Mouse (Mus musculus) hindbrain, embryonic 11.5 days (tissue): Measurements from ENCODE around the gene Cps1. TPM values are rescaled to one million over a fixed set of nuclear protein-coding genes. Genes with fewer than 3 reads are reported as not detected.

Source experiments
- ATAC-seq: fragments of 200-750 bp; cut with Nextera tagmentation; 2 replicates; pipeline ENCODE4 v1.8.0; 2017; ENCODE audit warnings: mild to moderate bottlenecking, moderate TSS enrichment, moderate library complexity; ENCODE audit not compliant: low FRiP score
- DNase-seq: peaks from one replicate; pipeline ENCODE4 v3.0.0-alpha.2; 2015; ENCODE audit warnings: low spot score
- H3K27ac ChIP-seq: fragments of 300-500 bp; sonication (generic); 2 replicates; pipeline ENCODE4 v1.5.1; 2014; ENCODE audit warnings: mild to moderate bottlenecking, low read depth, low read length
- H3K27me3 ChIP-seq: fragments of 300-500 bp; sonication (generic); 2 replicates; pipeline ENCODE4 v1.6.1; 2014; ENCODE audit warnings: mild to moderate bottlenecking, low read length, moderate library complexity, mixed read lengths; ENCODE audit not compliant: control insufficient read depth, insufficient read depth
- H3K36me3 ChIP-seq: fragments of 300-500 bp; sonication (generic); 2 replicates; pipeline ENCODE4 v1.6.1; 2014; ENCODE audit warnings: mild to moderate bottlenecking, low read length, moderate library complexity, mixed read lengths; ENCODE audit not compliant: control insufficient read depth, insufficient read depth
- H3K4me1 ChIP-seq: fragments of 300-500 bp; sonication (generic); replicated peaks from 2 replicates; pipeline ENCODE4 v1.6.1; 2014; ENCODE audit warnings: low read length, mixed read lengths; ENCODE audit not compliant: control insufficient read depth, insufficient read depth
- H3K4me2 ChIP-seq: fragments of 300-500 bp; sonication (generic); replicated peaks from 2 replicates; pipeline ENCODE4 v1.6.1; 2014; ENCODE audit warnings: mild to moderate bottlenecking, low read depth, low read length
- H3K4me3 ChIP-seq: fragments of 300-500 bp; sonication (generic); 2 replicates; pipeline ENCODE4 v1.5.1; 2014; ENCODE audit warnings: low read depth, low read length
- H3K9ac ChIP-seq: fragments of 300-500 bp; sonication (generic); 2 replicates; pipeline ENCODE4 v1.6.1; 2014; ENCODE audit warnings: low read depth, low read length
- H3K9me3 ChIP-seq: fragments of 300-500 bp; sonication (generic); 2 replicates; pipeline ENCODE4 v1.6.1; 2016; ENCODE audit warnings: low read length; ENCODE audit not compliant: control insufficient read depth
- WGBS: fragments of 180-500 bp; shearing (Covaris S2); extraction: QIAGEN DNeasy Blood & Tissue Kit; methylation state at CpG from one replicate; pipeline ENCODE4 v1.1.7; 2014; 5-methylcytosine and 5-hydroxymethylcytosine counted together
- polyA plus RNA-seq: library from polyadenylated mRNA; unstranded; fragments of >200 nt; fragmentation: Nextera tagmentation; extraction: Ambion mirVana; gene quantifications from 2 replicates; pipeline ENCODE4 v1.2.1, GENCODE M21; 2014

Gene Cps1
- 0.14 TPM in 1 of 2 replicates, not detected in the other for polyA plus RNA-seq

- H3K27me3 ChIP-seq = no peaks in the 10 kb centered on the region
- no peaks in the 10 kb centered on the region for H3K4me1 ChIP-seq
- ATAC-seq = no peak
- no peaks in the 10 kb centered on the region for H3K9me3 ChIP-seq
- no peak within 1 kb of the TSS for H3K9ac ChIP-seq
- no peak within 1 kb of the TSS for H3K4me3 ChIP-seq
- no peak for DNase-seq
- 86% methylated on average over 3 of the region's 3 CpGs for WGBS
- no peak within 1 kb of the TSS for H3K4me2 ChIP-seq
- H3K36me3 ChIP-seq = no peaks in the 10 kb centered on the region
- no peak within 1 kb of the TSS for H3K27ac ChIP-seq
These were observed at the start of gene Cps1 for GRCm38 (mm10) chr1:67122797-67123196. TSS of gene Cps1 (plus strand) at chr1:67123026.

DNA sequence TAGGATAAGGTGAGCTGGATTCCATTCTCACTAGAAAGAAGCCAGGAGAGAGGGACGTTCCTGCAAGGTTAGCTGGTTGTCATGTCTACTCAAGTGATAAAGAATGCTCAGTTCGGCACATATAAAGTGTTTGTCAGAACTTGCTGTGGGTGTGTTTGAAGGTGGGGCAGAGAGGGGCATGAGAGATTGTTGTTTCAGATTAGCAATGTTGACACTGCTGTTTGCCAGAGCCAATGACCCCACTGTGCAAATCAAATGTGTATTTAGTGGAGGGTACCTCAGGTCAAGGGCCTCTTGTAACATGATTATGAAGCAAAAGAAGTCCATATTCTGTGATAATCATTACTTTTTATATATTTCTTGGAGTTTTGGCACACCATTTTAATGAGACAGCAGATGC lies 45.1 kb upstream of the Cps1 start:
- H3K36me3 ChIP-seq = no peaks in the 10 kb centered on the region
- H3K9me3 ChIP-seq = no peaks in the 10 kb centered on the region
- H3K9ac ChIP-seq = no peak overlapping the region
- WGBS = 63% methylated on average over 2 of the region's 2 CpGs
- no peak for DNase-seq
- no peaks in the 10 kb centered on the region for H3K27me3 ChIP-seq
- ATAC-seq = no peak
- no peak overlapping the region for H3K27ac ChIP-seq
- no peak overlapping the region for H3K4me3 ChIP-seq
- H3K4me2 ChIP-seq = no peak overlapping the region
- no peaks in the 10 kb centered on the region for H3K4me1 ChIP-seq

GRCm38 (mm10) chr1:67078666-67079065 lies 44.2 kb upstream of the Cps1 start:
- WGBS = 81% methylated on average over 2 of the region's 2 CpGs
- no peaks in the 10 kb centered on the region for H3K4me1 ChIP-seq
- H3K36me3 ChIP-seq = no peaks in the 10 kb centered on the region
- ATAC-seq = no peak
- H3K27me3 ChIP-seq = no peaks in the 10 kb centered on the region
- H3K27ac ChIP-seq = no peak overlapping the region
- no peak for DNase-seq
- no peak overlapping the region for H3K4me3 ChIP-seq
- no peak overlapping the region for H3K9ac ChIP-seq
- H3K9me3 ChIP-seq = no peaks in the 10 kb centered on the region
- no peak overlapping the region for H3K4me2 ChIP-seq

- H3K4me3 ChIP-seq = no peak overlapping the region
- 85% methylated on average over 7 of the region's 7 CpGs for WGBS
- no peak for ATAC-seq
These were observed 43.7 kb upstream of the Cps1 start for GRCm38 (mm10) chr1:67079146-67079545.

DNA sequence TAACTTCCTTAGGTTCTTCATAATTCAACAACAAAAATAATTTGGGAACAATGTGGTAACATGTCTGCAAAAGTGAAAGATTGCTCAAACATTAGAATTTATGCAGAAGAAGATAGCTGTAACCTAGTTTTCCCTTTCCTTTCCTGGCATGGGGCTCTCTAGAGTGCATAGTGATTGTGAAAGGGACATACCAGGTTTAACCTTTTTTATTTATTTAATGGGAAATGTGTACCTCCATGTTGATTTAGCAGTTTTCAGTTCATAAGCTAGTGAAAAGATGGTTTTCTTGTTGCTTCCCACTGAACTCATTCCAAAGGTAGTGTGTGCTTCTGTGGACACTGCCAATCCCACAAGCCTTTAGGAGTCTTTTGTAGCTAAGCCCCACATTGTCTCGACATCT lies 30.4 kb upstream of the Cps1 start:
- no peaks in the 10 kb centered on the region for H3K4me1 ChIP-seq
- WGBS = 68% methylated on average over 1 of the region's 1 CpGs
- DNase-seq = no peak
- H3K36me3 ChIP-seq = no peaks in the 10 kb centered on the region
- H3K9ac ChIP-seq = no peak overlapping the region
- no peaks in the 10 kb centered on the region for H3K9me3 ChIP-seq
- no peak overlapping the region for H3K4me3 ChIP-seq
- no peak overlapping the region for H3K27ac ChIP-seq
- ATAC-seq = no peak
- H3K4me2 ChIP-seq = no peak overlapping the region
- no peaks in the 10 kb centered on the region for H3K27me3 ChIP-seq

More at GRCm38 (mm10) chr1:67079146-67079545, 43.7 kb upstream of the Cps1 start:
- no peaks in the 10 kb centered on the region for H3K4me1 ChIP-seq
- no peaks in the 10 kb centered on the region for H3K27me3 ChIP-seq
- H3K36me3 ChIP-seq = no peaks in the 10 kb centered on the region
- DNase-seq = no peak
- no peak overlapping the region for H3K27ac ChIP-seq
- no peak overlapping the region for H3K9ac ChIP-seq
- no peaks in the 10 kb centered on the region for H3K9me3 ChIP-seq
- H3K4me2 ChIP-seq = no peak overlapping the region

- H3K4me1 ChIP-seq = no peaks in the 10 kb centered on the region
- ATAC-seq = no peak
- H3K4me3 ChIP-seq = no peak overlapping the region
- H3K9me3 ChIP-seq = no peaks in the 10 kb centered on the region
- H3K36me3 ChIP-seq = no peaks in the 10 kb centered on the region
- DNase-seq = no peak
- H3K27me3 ChIP-seq = no peaks in the 10 kb centered on the region
- WGBS = 89% methylated on average over 1 of the region's 1 CpGs
- no peak overlapping the region for H3K4me2 ChIP-seq
- H3K9ac ChIP-seq = no peak overlapping the region
- no peak overlapping the region for H3K27ac ChIP-seq
These were observed 23.6 kb upstream of the Cps1 start for GRCm38 (mm10) chr1:67099215-67099614.

DNA sequence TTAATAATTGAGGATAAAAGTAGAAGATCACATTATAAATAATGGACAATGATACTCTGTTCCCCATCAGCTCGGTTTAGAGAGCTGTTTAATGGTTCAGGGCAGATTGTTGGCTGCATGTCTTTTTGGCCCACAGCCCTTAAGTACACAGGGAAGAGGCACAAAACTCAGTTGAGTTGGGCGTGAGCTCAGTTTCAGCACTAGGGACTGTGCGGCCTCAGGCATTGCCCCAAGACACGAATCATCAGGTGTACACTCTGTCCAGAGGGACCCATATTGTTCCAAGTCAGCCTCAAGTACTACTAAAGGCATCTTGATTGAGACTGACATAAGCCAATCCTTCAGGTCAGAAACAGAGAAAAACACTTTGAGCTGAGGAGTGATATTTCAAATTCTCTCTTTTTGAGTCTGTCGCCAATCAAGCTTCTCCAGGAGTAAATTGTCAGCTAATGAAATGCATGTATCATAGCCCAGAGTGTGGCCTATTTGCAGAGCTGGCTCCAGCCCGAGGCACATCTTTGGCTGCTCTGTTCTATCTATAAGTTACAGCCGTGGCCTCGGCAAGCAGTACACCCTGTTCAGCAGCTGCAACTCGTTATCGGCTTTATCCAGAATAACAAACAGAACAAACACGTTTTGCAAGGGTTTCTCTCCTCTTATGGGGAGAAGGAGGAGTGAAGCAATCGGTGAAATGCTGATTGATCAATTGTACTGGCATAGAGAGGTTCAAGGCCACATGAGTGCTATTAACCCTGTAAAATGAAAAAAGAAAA lies 19.2 kb upstream of the Cps1 start:
- 75% methylated on average over 12 of the region's 12 CpGs for WGBS
- no peaks in the 10 kb centered on the region for H3K27me3 ChIP-seq
- no peak overlapping the region for H3K27ac ChIP-seq
- no peak overlapping the region for H3K9ac ChIP-seq
- DNase-seq = no peak
- ATAC-seq = no peak
- no peaks in the 10 kb centered on the region for H3K36me3 ChIP-seq
- no peaks in the 10 kb centered on the region for H3K4me1 ChIP-seq
- H3K4me3 ChIP-seq = no peak overlapping the region
- H3K9me3 ChIP-seq = no peaks in the 10 kb centered on the region
- H3K4me2 ChIP-seq = no peak overlapping the region

DNA sequence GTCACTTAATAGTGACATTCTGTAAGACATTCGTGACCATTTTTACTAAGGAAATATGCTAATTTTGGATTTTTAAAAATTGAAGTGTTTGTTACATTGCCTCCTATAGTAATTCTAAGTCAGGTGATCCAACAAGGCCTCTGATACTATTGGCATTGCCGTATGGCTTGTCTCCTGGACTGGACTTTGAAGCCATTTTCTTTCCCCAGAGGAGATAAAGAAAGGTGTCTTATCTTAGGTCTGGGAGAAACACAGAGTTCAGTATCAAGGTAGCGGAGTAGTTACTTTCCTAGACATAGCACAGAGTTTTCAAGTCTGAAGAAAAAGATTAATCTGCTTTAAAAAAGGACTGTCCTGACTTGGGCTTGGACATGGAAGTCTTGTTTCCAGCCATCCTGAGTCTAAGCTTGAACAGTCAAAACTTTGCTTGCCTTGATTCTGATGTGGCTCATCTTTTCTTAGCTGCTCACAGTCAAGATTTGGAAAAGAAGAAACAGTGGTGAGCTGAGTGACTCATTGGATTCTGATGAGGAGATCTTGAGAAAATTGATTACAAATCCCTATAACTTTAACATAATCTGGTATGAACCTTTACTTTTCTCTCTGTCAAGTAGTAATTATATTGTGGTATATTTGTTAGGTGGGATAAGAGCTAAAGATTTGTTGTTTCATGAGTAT lies 11.1 kb upstream of the Cps1 start:
- DNase-seq = no peak
- H3K4me3 ChIP-seq = no peak overlapping the region
- no peak overlapping the region for H3K9ac ChIP-seq
- WGBS = 93% methylated on average over 3 of the region's 3 CpGs
- no peak overlapping the region for H3K4me2 ChIP-seq
- H3K9me3 ChIP-seq = no peaks in the 10 kb centered on the region
- H3K4me1 ChIP-seq = no peaks in the 10 kb centered on the region
- H3K27me3 ChIP-seq = no peaks in the 10 kb centered on the region
- no peak overlapping the region for H3K27ac ChIP-seq
- H3K36me3 ChIP-seq = no peaks in the 10 kb centered on the region
- ATAC-seq = no peak
